Mouse (Mus musculus): ENCODE data around the gene Slc24a4.

- TF ChIP-seq EP300 (IDR thresholded peaks at IDR 0.05) (peak; percentile 42; the same call in 1 of the 2 replicates), CTCF (IDR thresholded peaks at IDR 0.05) (no peak)
Observed at GRCm38 (mm10) chr12:102154815-102155214, 26.3 kb downstream of the Slc24a4 start.

Data from lung, postnatal 0 days (tissue).